Mouse (Mus musculus) stomach, embryonic 16.5 days (tissue): ENCODE data around the gene Gm11213. TPM values are rescaled to one million over a fixed set of nuclear protein-coding genes. Genes with fewer than 3 reads are reported as not detected.

Source experiments
- polyA plus RNA-seq: library from polyadenylated mRNA; unstranded; fragments of >200 nt; fragmentation: Nextera tagmentation; extraction: Ambion mirVana; gene quantifications from 2 replicates; pipeline ENCODE4 v1.2.1, GENCODE M21; 2015

Gene Gm11213
- polyA plus RNA-seq, 1 experiment from 2014 or later, result not detected

Other genes with a start within 250 kb of the Gm11213 start
- not detected in 2 replicates for gene Orm3, start 249.1 kb downstream of the Gm11213 start, polyA plus RNA-seq
- not detected in 2 replicates for gene Orm2, start 242.8 kb downstream of the Gm11213 start, polyA plus RNA-seq
- 6.2 and 7.0 TPM in 2 replicates for gene Akna, start 201.9 kb downstream of the Gm11213 start, polyA plus RNA-seq
- 1.8 and 2.9 TPM in 2 replicates for gene Whrn, start 109.3 kb downstream of the Gm11213 start, polyA plus RNA-seq
- 257 and 277 TPM in 2 replicates for gene Atp6v1g1, start 60.5 kb downstream of the Gm11213 start, polyA plus RNA-seq
- gene Tmem268, start 46.5 kb downstream of the Gm11213 start, polyA plus RNA-seq, result 6.6 and 8.8 TPM in 2 replicates
- not detected in 2 replicates for gene Tex48, start 17.2 kb upstream of the Gm11213 start, polyA plus RNA-seq
- not detected in 2 replicates for gene Gm11214, start 58.1 kb upstream of the Gm11213 start, polyA plus RNA-seq
- 0.08 and 0.21 TPM in 2 replicates for gene Tnfsf15, start 139.9 kb upstream of the Gm11213 start, polyA plus RNA-seq